In genomic region chr12:56699915-56700900, GRCm38 (mm10) we compare ENCODE assay signal across 13 mouse cellular contexts. TPM values are rescaled to one million over a fixed set of nuclear protein-coding genes. Genes with fewer than 3 reads are reported as not detected.
A peak's percentile ranks its signal among the peaks of the same experiment; 100 is the strongest.
DNase-seq lines count a peak whose midpoint lies in the region; ATAC-seq and TF ChIP-seq lines count a peak whose summit lies in the region.
"Had no signal": no experiment of that assay in that cellular context is flagged by ENCODE, and none has a peak within 500 bp of the region (broad histone marks: within the 10 kb centered on the region; RNA-seq: fewer than 3 reads in every experiment).

No protein-coding gene starts in this region.

- peaks cover 100% of the 10 kb centered on the region for H3K27me3 ChIP-seq in hindbrain, embryonic 10.5 days (ENCODE audit: insufficient read depth, poor library complexity, severe bottlenecking)
- H3K27me3 ChIP-seq in hindbrain, embryonic 16.5 days (replicated peaks; ENCODE audit: control insufficient read depth, insufficient read depth, low read length) = peaks cover 65% of the 10 kb centered on the region
- H3K27me3 ChIP-seq in embryonic facial prominence, embryonic 15.5 days = peaks cover 67% of the 10 kb centered on the region
- peaks cover 59% of the 10 kb centered on the region for H3K27me3 ChIP-seq in midbrain, embryonic 16.5 days (ENCODE audit: control insufficient read depth, insufficient read depth, low read depth, low read length)
- H3K27me3 ChIP-seq: CH12.LX had no signal

- no peak overlapping the region for H3K27ac ChIP-seq in hindbrain, embryonic 10.5 days
- H3K27ac ChIP-seq in hindbrain, embryonic 16.5 days (ENCODE audit: low read depth, low read length) = no peak overlapping the region
- H3K27ac ChIP-seq in embryonic facial prominence, embryonic 15.5 days (replicated peaks) = no peak overlapping the region
- H3K27ac ChIP-seq in midbrain, embryonic 16.5 days (ENCODE audit: low read length) = no peak overlapping the region
- H3K27ac ChIP-seq: lung, embryonic 15.5 days had no signal

- ATAC-seq in hindbrain, embryonic 16.5 days = no peak
- ATAC-seq in embryonic facial prominence, embryonic 15.5 days (ENCODE audit: insufficient number of reproducible peaks, low FRiP score, low TSS enrichment, low read depth) = no peak
- ATAC-seq in midbrain, embryonic 16.5 days = peak; percentile 32

- DNase-seq in hindbrain, embryonic 10.5 days (ENCODE audit: low spot score) = peak; percentile 70
- peak; percentile 28 for DNase-seq in brain, embryonic 14.5 days (ENCODE audit: low read depth)
- DNase-seq in adrenal gland, adult 18-20 months (ENCODE audit: low spot score in 2 of 2) = no peak
- DNase-seq in MN1 (ENCODE audit: low spot score) = no peak
- DNase-seq: gastrocnemius, postnatal 14 days; right cerebral cortex, adult 18-20 months had no signal

- no peaks in the 10 kb centered on the region for H3K36me3 ChIP-seq in hindbrain, embryonic 10.5 days
- no peaks in the 10 kb centered on the region for H3K36me3 ChIP-seq in hindbrain, embryonic 16.5 days (ENCODE audit: control insufficient read depth, insufficient read depth, low read length)
- H3K36me3 ChIP-seq in embryonic facial prominence, embryonic 15.5 days = no peaks in the 10 kb centered on the region
- H3K36me3 ChIP-seq in midbrain, embryonic 16.5 days (ENCODE audit: control insufficient read depth, insufficient read depth, low read length) = no peaks in the 10 kb centered on the region
- H3K36me3 ChIP-seq: lung, embryonic 15.5 days had no signal

- WGBS in hindbrain, embryonic 10.5 days = 4% methylated on average over 44 of the region's 44 CpGs
- WGBS in hindbrain, embryonic 16.5 days = 3% methylated on average over 40 of the region's 44 CpGs
- 12% methylated on average over 44 of the region's 44 CpGs for WGBS in embryonic facial prominence, embryonic 15.5 days
- 3% methylated on average over 44 of the region's 44 CpGs for WGBS in midbrain, embryonic 16.5 days

- no peaks in the 10 kb centered on the region for H3K9me3 ChIP-seq in hindbrain, embryonic 10.5 days
- no peaks in the 10 kb centered on the region for H3K9me3 ChIP-seq in hindbrain, embryonic 16.5 days (ENCODE audit: control insufficient read depth, low read length)
- H3K9me3 ChIP-seq in embryonic facial prominence, embryonic 15.5 days (replicated peaks) = no peaks in the 10 kb centered on the region
- H3K9me3 ChIP-seq in midbrain, embryonic 16.5 days (replicated peaks; ENCODE audit: control insufficient read depth, low read length, poor library complexity, severe bottlenecking) = no peaks in the 10 kb centered on the region
- H3K9me3 ChIP-seq: lung, embryonic 15.5 days had no signal

- peaks cover 35% of the 10 kb centered on the region for H3K4me1 ChIP-seq in hindbrain, embryonic 10.5 days (replicated peaks)
- peaks cover 11% of the 10 kb centered on the region for H3K4me1 ChIP-seq in hindbrain, embryonic 16.5 days (ENCODE audit: control insufficient read depth, insufficient read depth, low read depth, low read length)
- peaks cover 28% of the 10 kb centered on the region for H3K4me1 ChIP-seq in embryonic facial prominence, embryonic 15.5 days
- peaks cover 6% of the 10 kb centered on the region; the same call in 1 of the 2 replicates for H3K4me1 ChIP-seq in midbrain, embryonic 16.5 days (ENCODE audit: control insufficient read depth, insufficient read depth, low read length)

- TF ChIP-seq POLR2A in brain, embryonic 14.5 days (IDR thresholded peaks at IDR 0.05; ENCODE audit: borderline replicate concordance, extremely low read depth, insufficient read depth, insufficient read length, poor library complexity, severe bottlenecking) = no peak

- H3K4me2 ChIP-seq in hindbrain, embryonic 16.5 days (ENCODE audit: low read length) = no peak overlapping the region
- H3K4me2 ChIP-seq in embryonic facial prominence, embryonic 15.5 days (replicated peaks) = peak overlapping the region; percentile 28
- H3K4me2 ChIP-seq in midbrain, embryonic 16.5 days (ENCODE audit: low read length) = no peak overlapping the region
- H3K4me2 ChIP-seq: lung, embryonic 15.5 days had no signal

- TF ChIP-seq CTCF in brain, embryonic 14.5 days (IDR thresholded peaks at IDR 0.05; ENCODE audit: borderline replicate concordance, extremely low read depth, insufficient read depth, insufficient read length) = no peak

- peak overlapping the region; percentile 30 for H3K4me3 ChIP-seq in hindbrain, embryonic 10.5 days
- H3K4me3 ChIP-seq in hindbrain, embryonic 16.5 days (ENCODE audit: low read length) = no peak overlapping the region
- peak overlapping the region; percentile 26 for H3K4me3 ChIP-seq in embryonic facial prominence, embryonic 15.5 days (replicated peaks)
- no peak overlapping the region for H3K4me3 ChIP-seq in midbrain, embryonic 16.5 days (ENCODE audit: low read depth, low read length)
- H3K4me3 ChIP-seq: lung, embryonic 15.5 days had no signal

- no peak overlapping the region for H3K9ac ChIP-seq in hindbrain, embryonic 16.5 days (ENCODE audit: low read depth, low read length)
- no peak overlapping the region for H3K9ac ChIP-seq in embryonic facial prominence, embryonic 15.5 days
- H3K9ac ChIP-seq in midbrain, embryonic 16.5 days (ENCODE audit: low read depth, low read length) = no peak overlapping the region
- H3K9ac ChIP-seq: lung, embryonic 15.5 days had no signal

RNA-seq across cellular contexts. Expression of gene Pax9, which starts 8.6 kb away (rescaled TPM):
- 2.4 and 3.0 TPM in 2 replicates for polyA plus RNA-seq in hindbrain, embryonic 10.5 days (2016; fragmentation: Nextera tagmentation; extraction: Ambion mirVana)
- 0.04 TPM in 1 of 2 replicates, not detected in the other for polyA plus RNA-seq in hindbrain, embryonic 16.5 days (2015; fragmentation: Nextera tagmentation; extraction: Ambion mirVana)
- 0.05 and 0.10 TPM in 2 replicates for polyA plus RNA-seq in brain, embryonic 14.5 days (2012; rRNA removed)
- polyA plus RNA-seq in embryonic facial prominence, embryonic 15.5 days (2015; fragmentation: Nextera tagmentation; extraction: Ambion mirVana) = 7.6 and 11.7 TPM in 2 replicates
- not detected in 2 replicates for polyA plus RNA-seq in midbrain, embryonic 16.5 days (2015; fragmentation: Nextera tagmentation; extraction: Ambion mirVana)
- not detected for total RNA-seq in adrenal gland, adult 18-20 months (2021)
- total RNA-seq: CH12.LX; hematopoietic stem cell, adult 5-6 weeks; left cerebral cortex, postnatal 10 days had no signal

Comparison
In these comparisons a context has a peak if more than half of its experiments do, and no peak if none do; other contexts are left out.
1. H3K4me3 ChIP-seq: peak in hindbrain, embryonic 10.5 days (single experiment) and embryonic facial prominence, embryonic 15.5 days (single experiment); none in hindbrain, embryonic 16.5 days (single experiment) and midbrain, embryonic 16.5 days (single experiment).
2. DNase-seq: peak in hindbrain, embryonic 10.5 days (single experiment) and brain, embryonic 14.5 days (single experiment); none in adrenal gland, adult 18-20 months (0 of 2) and MN1 (single experiment).